Mouse (Mus musculus): ENCODE data around the gene Gm5426.

DNA sequence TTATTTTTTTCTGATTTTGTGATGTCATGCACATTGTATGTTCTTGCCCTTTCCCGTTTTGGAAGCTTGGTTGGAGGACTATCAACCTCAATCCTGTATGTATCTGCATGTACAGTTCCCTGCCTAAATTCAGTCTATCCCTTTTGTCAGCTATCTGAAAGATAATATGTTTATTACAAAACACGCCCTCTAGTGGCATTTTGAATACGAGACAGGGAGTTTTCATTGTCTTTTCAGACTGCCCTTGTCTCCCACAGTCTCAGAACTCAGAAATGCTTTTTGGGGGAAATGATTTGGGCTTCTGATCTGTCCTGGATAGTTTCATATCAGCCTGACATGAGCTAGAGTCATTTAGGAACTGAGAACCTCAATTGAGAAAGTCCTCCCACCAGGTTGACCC, 32.2 kb upstream of the Gm5426 start:
- TF ChIP-seq CTCF (IDR thresholded peaks at IDR 0.05; ENCODE audit: low read depth): peak; percentile 19; the same call in 1 of the 2 replicates
- no peak for TF ChIP-seq EP300 (IDR thresholded peaks at IDR 0.05; ENCODE audit: low read depth)

All from liver, embryonic 14.5 days (tissue).